Mouse (Mus musculus): ENCODE measurements around the gene Opcml.

GRCm38 (mm10) chr9:28489828-28490227 lies 699.3 kb downstream of the Opcml start:
- TF ChIP-seq ZNF384 (IDR thresholded peaks at IDR 0.05; ENCODE audit: low read depth, low read length): no peak
- TF ChIP-seq MAFK (IDR thresholded peaks at IDR 0.05; ENCODE audit: insufficient read depth, low read depth, low read length): no peak
- no peak for TF ChIP-seq ZC3H11A (IDR thresholded peaks at IDR 0.05; ENCODE audit: borderline replicate concordance, low read depth, low read length)
